Mouse (Mus musculus) MEL (cell line): ENCODE data around the gene Aatk. TPM values are rescaled to one million over a fixed set of nuclear protein-coding genes. Genes with fewer than 3 reads are reported as not detected.

Source experiments
- DNase-seq: peaks from one replicate; pipeline ENCODE4 v3.0.0; 2011; ENCODE audit warnings: low read depth, low spot score
- H3K27ac ChIP-seq: 2 replicates; pipeline ENCODE4 v1.5.1; 2012; ENCODE audit warnings: low read depth, mild to moderate bottlenecking, control low read depth, low read length, moderate library complexity; ENCODE audit not compliant: control insufficient read depth
- H3K27me3 ChIP-seq, 2 experiments: fragments of 150-350 bp in 1 of 2; sonication (generic) in 1 of 2; 2 replicates each; pipeline ENCODE4 v1.6.1; 2012; ENCODE audit warnings: low read length in 2 of 2, mild to moderate bottlenecking in 2 of 2, improper control_type of control experiment in 1 of 2, moderate library complexity in 1 of 2; ENCODE audit not compliant: insufficient read depth in 2 of 2, control insufficient read depth in 1 of 2
- H3K36me3 ChIP-seq, 2 experiments: 2 replicates each; pipeline ENCODE4 v1.6.1; 2012 to 2014; ENCODE audit warnings: low read length in 2 of 2, improper control_type of control experiment in 1 of 2, inconsistent platforms in 1 of 2, mild to moderate bottlenecking in 1 of 2; ENCODE audit not compliant: insufficient read depth in 2 of 2, control insufficient read depth in 1 of 2
- H3K4me1 ChIP-seq, 2 experiments: fragments of 150-350 bp in 1 of 2; sonication (generic) in 1 of 2; 2 replicates each; pipeline ENCODE4 v1.6.1; 2012; ENCODE audit warnings: low read length in 2 of 2, improper control_type of control experiment in 1 of 2, mild to moderate bottlenecking in 1 of 2; ENCODE audit not compliant: insufficient read depth in 2 of 2, control insufficient read depth in 1 of 2
- H3K4me3 ChIP-seq, 2 experiments: fragments of 150-350 bp in 1 of 2; sonication (generic) in 1 of 2; 2 replicates each; pipeline ENCODE4 v1.5.1; 2012; ENCODE audit warnings: low read depth in 2 of 2, low read length in 2 of 2, mild to moderate bottlenecking in 2 of 2, moderate library complexity in 2 of 2, control low read depth in 1 of 2, improper control_type of control experiment in 1 of 2; ENCODE audit not compliant: control insufficient read depth in 1 of 2, insufficient read depth in 1 of 2
- H3K79me2 ChIP-seq: 2 replicates; pipeline ENCODE4 v1.6.1; 2012; ENCODE audit warnings: mild to moderate bottlenecking, low read length, moderate library complexity; ENCODE audit not compliant: control insufficient read depth, poor library complexity, insufficient read depth
- H3K9ac ChIP-seq: 2 replicates; pipeline ENCODE4 v1.6.1; 2012; ENCODE audit warnings: low read depth, mild to moderate bottlenecking, control low read depth, low read length, moderate library complexity; ENCODE audit not compliant: control insufficient read depth, poor library complexity, severe bottlenecking
- H3K9me3 ChIP-seq: fragments of 150-350 bp; sonication (generic); replicated peaks from 2 replicates; pipeline ENCODE4 v1.6.1; 2012; ENCODE audit warnings: mild to moderate bottlenecking, low read length, improper control_type of control experiment, moderate library complexity; ENCODE audit not compliant: insufficient read depth
- BHLHE40 ChIP-seq: IDR thresholded peaks from 2 replicates; pipeline ENCODE4 v1.6.1; 2012; ENCODE audit warnings: low read depth, mild to moderate bottlenecking, inconsistent platforms, low read length, improper control_type of control experiment, borderline replicate concordance
- CHD1 ChIP-seq: IDR thresholded peaks from 2 replicates; pipeline ENCODE4 v1.6.1; 2012; ENCODE audit warnings: low read depth, mild to moderate bottlenecking, inconsistent platforms, low read length, improper control_type of control experiment
- CTCF ChIP-seq, 3 experiments: IDR thresholded peaks in 2 of 3; conservative IDR thresholded peaks in 1 of 3; 2 replicates each; pipeline ENCODE4 v1.5.1; 2011 to 2012; ENCODE audit warnings: low read length in 3 of 3, low read depth in 2 of 3, mild to moderate bottlenecking in 2 of 3, improper control_type of control experiment in 1 of 3, inconsistent platforms in 1 of 3, mixed read lengths in 1 of 3, moderate library complexity in 1 of 3; ENCODE audit not compliant: control insufficient read depth in 1 of 3, insufficient read depth in 1 of 3, poor library complexity in 1 of 3, severe bottlenecking in 1 of 3
- ELF1 ChIP-seq: IDR thresholded peaks from 2 replicates; pipeline ENCODE4 v1.6.1; 2014; ENCODE audit warnings: low read depth, mild to moderate bottlenecking, inconsistent platforms, low read length, improper control_type of control experiment, moderate library complexity
- ETS1 ChIP-seq: IDR thresholded peaks from 2 replicates; pipeline ENCODE4 v1.6.1; 2012; ENCODE audit warnings: low read depth, mild to moderate bottlenecking, inconsistent platforms, low read length, improper control_type of control experiment, moderate library complexity
- KAT2A ChIP-seq: conservative IDR thresholded peaks from 2 replicates; pipeline ENCODE4 v1.6.1; 2012; ENCODE audit warnings: low read depth, low read length, improper control_type of control experiment, inconsistent platforms
- MAFK ChIP-seq: IDR thresholded peaks from 2 replicates; pipeline ENCODE4 v1.6.1; 2011; ENCODE audit warnings: low read depth, mild to moderate bottlenecking, low read length, improper control_type of control experiment, borderline replicate concordance
- MEF2A ChIP-seq: IDR thresholded peaks from 2 replicates; pipeline ENCODE4 v1.6.1; 2014; ENCODE audit warnings: low read depth, mild to moderate bottlenecking, inconsistent platforms, low read length, improper control_type of control experiment; ENCODE audit not compliant: poor library complexity, insufficient replicate concordance, severe bottlenecking; ENCODE audit errors: extremely low read depth
- MYB ChIP-seq: IDR thresholded peaks from 2 replicates; pipeline ENCODE4 v1.6.1; 2011; ENCODE audit warnings: mild to moderate bottlenecking, low read depth, low read length, improper control_type of control experiment
- NELFE ChIP-seq: IDR thresholded peaks from 2 replicates; pipeline ENCODE4 v1.6.1; 2011; ENCODE audit warnings: low read depth, low read length, improper control_type of control experiment
- POLR2AphosphoS2 ChIP-seq: IDR thresholded peaks from 2 replicates; pipeline ENCODE4 v1.6.1; 2011; ENCODE audit warnings: low read length, improper control_type of control experiment
- RCOR1 ChIP-seq: IDR thresholded peaks from 2 replicates; pipeline ENCODE4 v1.6.1; 2012; ENCODE audit warnings: low read depth, mild to moderate bottlenecking, inconsistent platforms, low read length, improper control_type of control experiment
- SIN3A ChIP-seq: IDR thresholded peaks from 2 replicates; pipeline ENCODE4 v1.6.1; 2012; ENCODE audit warnings: low read length, improper control_type of control experiment, inconsistent platforms
- ZMIZ1 ChIP-seq: IDR thresholded peaks from 2 replicates; pipeline ENCODE4 v1.6.1; 2012; ENCODE audit warnings: low read depth, mild to moderate bottlenecking, inconsistent platforms, low read length, improper control_type of control experiment, moderate library complexity
- polyA plus RNA-seq, 2 experiments: library from polyadenylated mRNA; stranded (reverse) in 1 of 2; unstranded in 1 of 2; fragments of >175 nt in 1 of 2; fragments of >200 nt in 1 of 2; gene quantifications; 2 replicates each; pipeline versions ENCODE4 v1.2.1 to v1.2.4; 2012; ENCODE audit warnings: low replicate concordance in 2 of 2, low read depth in 1 of 2; ENCODE audit not compliant: insufficient read length in 2 of 2, insufficient read depth in 1 of 2, missing spikeins in 1 of 2
- total RNA-seq: library from RNA; depleted of rRNA; stranded (reverse); fragments of 300-350 nt; gene quantifications from 2 replicates; pipeline ENCODE4 v1.2.3, GENCODE M21; 2012

Aatk gene
- total and polyA plus RNA-seq, 3 experiments, result 0.04 TPM; not detected in 2

DNA sequence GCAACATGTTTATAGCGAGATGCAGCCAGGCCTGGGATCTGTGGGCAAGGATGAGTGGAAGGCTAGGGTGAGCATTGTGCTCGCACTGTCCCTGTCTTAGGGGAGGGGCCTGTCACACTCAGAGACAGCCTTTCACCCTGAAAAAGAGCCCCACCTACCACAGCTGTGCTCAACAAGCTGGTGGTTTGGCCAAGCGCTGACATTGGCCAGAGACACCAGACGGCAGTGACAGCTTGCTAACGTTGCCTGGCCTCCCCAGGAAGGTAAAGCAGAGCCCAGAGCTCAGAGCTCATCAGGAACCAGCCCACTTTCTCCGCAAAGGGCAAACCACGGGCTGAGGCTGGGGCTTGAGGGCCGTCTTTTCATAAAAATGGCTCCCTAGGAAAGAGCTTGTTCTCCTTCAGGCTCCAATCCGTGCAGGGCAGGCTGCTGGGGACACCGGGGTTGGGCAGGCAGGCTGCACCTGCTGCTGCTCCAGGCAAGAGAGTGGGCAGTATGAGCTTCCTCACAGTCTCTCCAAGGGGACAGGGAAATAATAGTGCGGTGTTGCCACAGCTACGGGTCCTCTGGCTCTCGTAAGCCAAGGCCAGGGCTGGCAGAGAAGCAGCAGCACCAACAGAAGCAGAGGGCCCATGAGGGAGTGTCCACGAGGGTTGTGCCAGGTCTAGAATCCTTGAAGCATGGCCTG lies 4.3 kb upstream of the Aatk start:
- no peak overlapping the region for H3K9ac ChIP-seq
- no peak for DNase-seq
- no peaks in the 10 kb centered on the region for H3K36me3 ChIP-seq
- no peak overlapping the region for H3K4me3 ChIP-seq
- no peaks in the 10 kb centered on the region for H3K4me1 ChIP-seq
- no peak for TF ChIP-seq ZMIZ1
- no peak for TF ChIP-seq NELFE
- TF ChIP-seq POLR2AphosphoS2, result no peak
- no peak for TF ChIP-seq MAFK
- no peaks in the 10 kb centered on the region for H3K9me3 ChIP-seq
- H3K27me3 ChIP-seq, result peaks cover 2% of the 10 kb centered on the region in 2 experiments; a peak in 3 of 4 replicates
- H3K79me2 ChIP-seq, result no peaks in the 10 kb centered on the region
- H3K27ac ChIP-seq, result no peak overlapping the region

DNA sequence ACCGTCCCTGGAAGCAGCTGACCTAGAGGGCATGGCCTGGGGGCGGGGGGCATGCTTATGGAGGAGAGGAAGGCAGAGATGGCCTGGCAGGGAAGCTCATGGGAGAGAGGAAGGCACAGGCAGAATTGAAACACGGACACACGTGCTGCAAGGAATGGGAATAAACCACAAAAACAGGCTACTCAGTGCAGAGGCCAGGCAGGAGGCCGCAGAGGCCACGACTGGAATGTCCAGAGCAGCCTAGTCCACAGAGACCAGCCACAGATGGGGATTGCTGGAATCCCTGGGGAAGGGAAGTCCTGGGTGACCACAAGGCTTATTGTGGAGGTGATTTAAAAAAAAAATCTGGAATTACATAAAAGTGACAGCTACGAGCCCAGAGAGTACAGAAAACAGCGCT lies 2.1 kb upstream of the Aatk start:
- Histone ChIP-seq H3K9ac (no peak overlapping the region), H3K36me3 (no peaks in the 10 kb centered on the region), H3K27me3 (peaks cover 2% of the 10 kb centered on the region in 2 experiments; a peak in 3 of 4 replicates), H3K9me3 (no peaks in the 10 kb centered on the region), H3K79me2 (no peaks in the 10 kb centered on the region), H3K27ac (no peak overlapping the region), H3K4me3 (no peak overlapping the region), H3K4me1 (no peaks in the 10 kb centered on the region)
- no peak for DNase-seq
- TF ChIP-seq CTCF (IDR thresholded peaks at IDR 0.05 in 2 of 3, conservative IDR thresholded peaks at IDR 0.05 in 1 of 3; ENCODE audit: control insufficient read depth in 1 of 3, insufficient read depth in 1 of 3, low read depth in 2 of 3, low read length in 3 of 3, poor library complexity in 1 of 3, severe bottlenecking in 1 of 3) (no peak), RCOR1 (no peak), BHLHE40 (no peak), ETS1 (no peak), CHD1 (no peak)

DNA sequence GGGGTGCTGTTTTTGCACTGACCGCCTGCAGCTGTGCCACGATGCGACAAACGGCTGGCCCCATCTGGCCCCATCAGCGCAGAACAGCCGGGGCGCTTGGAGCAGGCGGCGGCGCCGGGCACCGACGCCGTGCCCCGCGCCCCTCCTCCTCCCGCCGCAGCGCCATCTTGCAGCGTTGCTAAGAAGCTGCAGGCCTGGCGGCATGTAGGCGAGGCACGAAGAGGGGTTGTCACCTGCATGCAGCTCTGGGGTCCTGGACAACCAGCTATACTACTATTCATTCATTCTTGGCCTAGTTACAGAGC lies 1.2 kb upstream of the Aatk start:
- TF ChIP-seq MEF2A (no peak), CTCF (IDR thresholded peaks at IDR 0.05 in 2 of 3, conservative IDR thresholded peaks at IDR 0.05 in 1 of 3; ENCODE audit: control insufficient read depth in 1 of 3, insufficient read depth in 1 of 3, low read depth in 2 of 3, low read length in 3 of 3, poor library complexity in 1 of 3, severe bottlenecking in 1 of 3) (no peak), POLR2AphosphoS2 (no peak), SIN3A (no peak), MYB (no peak), ELF1 (no peak), KAT2A (no peak)
- Histone ChIP-seq H3K9me3 (no peaks in the 10 kb centered on the region), H3K4me1 (no peaks in the 10 kb centered on the region), H3K9ac (no peak overlapping the region), H3K27ac (no peak overlapping the region), H3K79me2 (no peaks in the 10 kb centered on the region), H3K4me3 (no peak overlapping the region), H3K36me3 (no peaks in the 10 kb centered on the region), H3K27me3 (peaks cover 2% of the 10 kb centered on the region in 2 experiments; a peak in 3 of 4 replicates)
- no peak for DNase-seq
